Mouse (Mus musculus) megakaryocyte, embryonic 14.5 days (primary cell): Measurements from ENCODE around the gene Pramel1.

Experiments
- FLI1 ChIP-seq: IDR thresholded peaks from 2 replicates; pipeline ENCODE4 v1.6.1; 2012; ENCODE audit warnings: low read length, inconsistent platforms, mixed read lengths
- GATA1 ChIP-seq: IDR thresholded peaks from 3 replicates; pipeline ENCODE4 v1.6.1; 2012; ENCODE audit warnings: mixed read lengths, low read length, inconsistent platforms, borderline replicate concordance

GRCm38 (mm10) chr4:143379480-143379879, 14.7 kb upstream of the Pramel1 start:
- TF ChIP-seq GATA1 = no peak
- no peak for TF ChIP-seq FLI1
